Mouse (Mus musculus) gastrocnemius, postnatal 36 days (tissue): ENCODE measurements around the gene Cpt1b. TPM values are rescaled to one million over a fixed set of nuclear protein-coding genes. Genes with fewer than 3 reads are reported as not detected.
A peak's percentile ranks its signal among the peaks of the same experiment; 100 is the strongest.

ENCODE experiments used
- DNase-seq, 2 experiments: peaks; one replicate each; pipeline ENCODE4 v3.0.0; 2022
- intact Hi-C: fragments of 180-260 bp; cut with DNase I; formaldehyde crosslinking; loops from one replicate; pipeline ENCODE4 v1.15.1; 2025
- long read RNA-seq, 2 experiments: library from polyadenylated mRNA; stranded (forward); transcript quantifications; one replicate each; pipeline ENCODE4 v2.0.0; 2021
- total RNA-seq, 2 experiments: library from RNA; stranded (reverse); gene quantifications; 2 replicates each; pipeline ENCODE4 v1.2.3; 2021

Cpt1b gene
- total RNA-seq: 100 to 1,000 TPM; 255 to 278 TPM
- long read RNA-seq, experiment 1, transcript Cpt1b-201 (19 exons, 2,895 nt): major isoform, 89 of 115 reads
- long read RNA-seq, experiment 1, partial matches to known transcripts: 24 of 115 reads
- long read RNA-seq, experiment 1, other reads (novel, unspliced or antisense): 2 of 115 reads
- long read RNA-seq, experiment 2, transcript Cpt1b-201 (19 exons, 2,895 nt): major isoform, 98 of 139 reads
- long read RNA-seq, experiment 2, partial matches to known transcripts: 34 of 139 reads
- long read RNA-seq, experiment 2, other reads (novel, unspliced or antisense): 7 of 139 reads

GRCm38 (mm10) chr15:89425711-89426121 lies at the start of gene Cpt1b:
Gene Cpt1b, minus strand, starts transcription at chr15:89425863.
- intact Hi-C loops: loop anchor here (5.0 kb wide), 1 partner anchor 53 kb away; the partner anchor contains the start of gene Sco2
- DNase-seq: peak; percentile 55

GRCm38 (mm10) chr15:89475293-89475600 lies 49.6 kb upstream of the Cpt1b start:
- intact Hi-C loops: no loop called here
- DNase-seq: no peak

DNA sequence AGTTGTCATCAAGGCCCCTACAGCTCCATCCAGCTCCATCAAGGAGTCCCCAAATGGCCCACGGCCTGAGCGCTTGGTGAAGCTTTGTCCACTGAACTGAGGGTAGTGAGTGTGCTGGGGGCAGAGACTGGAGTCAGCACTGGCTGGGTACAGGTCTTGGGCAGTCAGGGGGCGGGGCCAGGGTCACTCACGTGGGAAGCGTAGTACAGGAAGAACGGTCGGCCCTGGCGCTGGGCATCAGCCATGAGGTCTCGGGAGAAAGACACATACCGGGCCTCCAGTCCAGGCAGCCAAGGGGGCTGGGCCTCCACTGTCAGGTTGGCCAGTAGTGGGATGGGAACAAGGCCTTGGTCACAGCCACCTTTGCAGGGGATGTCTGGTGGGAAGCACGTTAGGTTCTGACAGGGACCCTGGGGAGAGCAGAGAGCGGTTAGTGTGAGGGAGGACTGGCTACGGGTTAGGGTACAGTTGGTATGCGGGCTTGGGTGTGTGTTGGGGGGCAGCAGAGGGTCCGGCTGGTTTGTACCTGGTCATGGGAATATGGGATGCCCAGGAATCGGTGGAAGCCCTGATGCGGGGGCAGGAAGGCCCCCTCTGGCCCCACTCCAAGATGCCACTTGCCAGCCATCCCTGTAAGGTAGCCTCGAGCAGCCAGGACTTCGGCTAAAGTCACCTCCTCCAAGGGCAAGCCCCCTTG lies 49.1 kb upstream of the Cpt1b start:
- DNase-seq: no peak
- intact Hi-C loops: no loop called here

GRCm38 (mm10) chr15:89473921-89474320 lies 48.3 kb upstream of the Cpt1b start:
- no peak for DNase-seq
- intact Hi-C loops: no loop called here

- no peak for DNase-seq
- intact Hi-C loops: no loop called here
Measured at GRCm38 (mm10) chr15:89473370-89473769, 47.7 kb upstream of the Cpt1b start.

DNA sequence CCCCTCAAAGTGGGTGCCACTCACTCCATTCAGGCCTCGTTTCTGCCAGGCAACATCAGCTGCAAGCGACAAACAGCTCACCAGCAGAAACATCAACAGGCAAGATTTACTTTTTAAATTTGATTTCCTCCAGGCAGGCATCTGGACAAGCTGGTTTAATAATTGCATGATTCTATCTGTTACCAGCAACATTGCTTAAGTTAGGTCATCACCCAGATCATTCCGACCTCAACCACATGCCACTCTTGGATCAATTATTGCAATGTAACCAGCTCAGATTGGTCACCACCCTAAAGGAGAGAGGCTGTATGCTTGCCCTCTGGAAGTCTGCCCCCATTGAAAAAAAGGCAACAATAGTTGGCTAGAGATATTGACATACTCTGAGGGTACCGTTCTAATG lies 45.8 kb upstream of the Cpt1b start:
- intact Hi-C loops: no loop called here
- no peak for DNase-seq

GRCm38 (mm10) chr15:89468577-89468976 lies 42.9 kb upstream of the Cpt1b start:
- intact Hi-C loops: no loop called here
- no peak for DNase-seq

GRCm38 (mm10) chr15:89465052-89465451 lies 39.4 kb upstream of the Cpt1b start:
- intact Hi-C loops: no loop called here
- DNase-seq: no peak

GRCm38 (mm10) chr15:89463334-89464235 lies 37.9 kb upstream of the Cpt1b start:
- no peak for DNase-seq
- intact Hi-C loops: no loop called here

- DNase-seq: no peak
- intact Hi-C loops: no loop called here
Measured at GRCm38 (mm10) chr15:89462176-89462575, 36.5 kb upstream of the Cpt1b start.

DNA sequence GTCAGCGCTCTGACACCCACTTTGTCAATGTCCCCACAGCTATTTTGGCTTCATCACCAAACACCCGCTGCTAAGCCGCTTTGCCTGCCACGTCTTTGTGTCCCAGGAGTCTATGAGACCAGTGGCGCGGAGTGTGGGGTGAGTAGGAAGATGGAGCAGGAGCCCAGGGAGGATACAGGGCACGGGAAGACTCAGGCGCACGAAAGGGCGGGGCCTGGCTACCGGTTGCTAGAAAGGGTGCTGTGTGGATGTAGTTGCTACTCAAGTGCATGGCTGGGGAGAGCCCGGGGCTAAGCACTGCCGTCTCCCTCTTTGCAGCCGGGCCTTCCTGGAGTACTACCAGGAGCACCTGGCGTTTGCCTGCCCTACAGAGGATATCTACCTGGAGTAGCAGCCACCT lies 35.7 kb upstream of the Cpt1b start:
- intact Hi-C loops: no loop called here
- no peak for DNase-seq

DNA sequence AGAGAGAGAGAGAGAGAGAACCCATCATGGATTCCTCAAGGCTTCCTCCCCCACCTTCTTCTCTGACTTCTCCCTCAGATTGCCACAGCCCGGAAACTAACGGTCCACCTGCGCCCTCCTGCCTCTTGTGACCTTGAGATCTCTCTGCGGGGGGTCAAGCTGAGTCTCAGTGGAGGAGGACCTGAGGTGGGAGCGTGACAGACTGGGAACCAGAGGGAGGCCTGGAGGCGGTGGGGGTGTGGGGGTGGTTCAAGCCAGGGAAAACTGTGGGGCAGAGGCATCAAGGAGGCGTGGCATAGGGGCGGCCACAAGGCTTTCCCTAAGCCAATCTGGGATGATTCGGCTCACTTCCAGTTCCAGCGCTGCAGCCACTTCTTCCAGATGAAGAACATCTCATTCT lies 34.6 kb upstream of the Cpt1b start:
- DNase-seq: no peak
- intact Hi-C loops: no loop called here

DNA sequence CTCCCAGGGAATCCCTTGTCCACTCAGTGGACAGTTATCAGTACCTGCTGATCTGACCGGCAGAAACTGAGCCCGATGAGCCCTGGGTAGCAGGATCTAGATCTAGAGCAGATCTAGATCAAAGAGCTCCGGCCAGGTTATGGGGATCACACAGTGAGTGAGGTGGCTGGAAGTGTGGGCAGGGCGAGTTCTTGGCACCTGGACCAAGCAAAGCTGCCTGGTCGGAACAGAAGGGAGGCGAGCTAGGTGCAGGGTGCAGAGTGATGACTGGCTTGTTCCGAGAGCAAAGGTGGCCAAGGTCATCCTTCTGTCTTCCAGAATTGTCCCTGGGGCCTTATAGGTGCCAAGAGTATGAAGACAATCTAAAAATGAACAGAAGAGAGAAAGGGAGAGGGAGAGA lies 34.2 kb upstream of the Cpt1b start:
- no peak for DNase-seq

DNA sequence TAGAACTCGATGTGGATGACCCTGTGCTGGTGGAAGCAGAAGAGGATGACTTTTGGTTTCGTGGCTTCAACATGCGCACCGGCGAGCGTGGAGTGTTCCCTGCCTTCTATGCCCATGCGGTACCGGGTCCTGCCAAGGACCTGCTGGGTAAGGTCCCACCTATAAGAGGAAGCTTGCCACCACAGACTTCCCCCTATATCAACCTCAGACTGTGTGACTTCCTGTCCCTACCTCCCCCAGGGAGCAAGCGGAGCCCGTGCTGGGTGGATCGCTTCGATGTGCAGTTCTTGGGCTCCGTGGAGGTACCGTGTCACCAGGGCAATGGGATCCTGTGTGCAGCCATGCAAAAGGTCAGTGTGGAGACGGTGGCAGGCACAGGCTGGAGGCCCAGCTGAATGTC lies 33.3 kb upstream of the Cpt1b start:
- intact Hi-C loops: no loop called here
- no peak for DNase-seq

More for the DNA sequence above, 34.2 kb upstream of the Cpt1b start:
- intact Hi-C loops: no loop called here

DNA sequence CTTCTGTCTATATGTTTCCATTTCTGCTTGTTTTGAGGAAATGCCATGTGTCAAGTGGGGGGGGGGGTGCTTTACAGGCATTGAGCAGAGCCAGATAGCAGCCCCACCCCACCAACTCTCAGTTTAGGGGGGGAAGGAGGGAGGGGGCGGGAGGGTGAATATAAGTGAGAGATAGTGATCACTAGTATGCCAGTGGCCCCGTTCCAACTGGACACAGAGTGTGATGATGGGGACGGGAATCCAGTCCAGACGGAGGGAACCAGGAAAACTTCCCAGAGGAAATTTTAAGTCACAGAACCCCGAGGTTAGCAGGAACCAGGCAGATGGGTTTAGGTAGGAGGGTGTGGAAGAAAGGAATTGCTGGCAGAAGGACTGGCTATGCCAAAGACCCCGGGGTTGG lies 30.0 kb upstream of the Cpt1b start:
- intact Hi-C loops: no loop called here
- no peak for DNase-seq

DNA sequence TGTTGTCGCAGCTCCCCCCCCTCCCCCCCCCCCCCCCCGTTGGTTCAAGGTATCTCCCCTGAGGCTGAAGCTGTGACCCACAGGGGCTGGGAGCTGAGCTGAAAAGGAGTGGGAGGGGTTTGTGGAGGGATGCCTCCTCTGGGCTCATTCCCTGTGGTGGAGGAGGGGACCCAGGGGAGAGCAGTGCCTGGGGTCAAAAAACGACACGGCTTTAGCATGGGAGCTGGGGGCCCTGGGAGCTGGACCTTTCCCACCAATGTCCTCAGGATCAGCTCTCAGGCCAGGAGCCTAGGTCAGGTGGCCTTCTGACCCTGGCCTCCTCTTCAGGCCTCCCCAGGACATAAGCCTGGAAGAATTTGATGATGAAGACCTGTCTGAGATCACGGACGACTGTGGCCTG lies 29.2 kb upstream of the Cpt1b start:
- intact Hi-C loops: no loop called here
- DNase-seq: no peak

GRCm38 (mm10) chr15:89453865-89454478 lies 28.3 kb upstream of the Cpt1b start, which contains the start of gene Mapk8ip2:
Gene Mapk8ip2, plus strand, starts transcription at chr15:89453913.
- DNase-seq: no peak

DNA sequence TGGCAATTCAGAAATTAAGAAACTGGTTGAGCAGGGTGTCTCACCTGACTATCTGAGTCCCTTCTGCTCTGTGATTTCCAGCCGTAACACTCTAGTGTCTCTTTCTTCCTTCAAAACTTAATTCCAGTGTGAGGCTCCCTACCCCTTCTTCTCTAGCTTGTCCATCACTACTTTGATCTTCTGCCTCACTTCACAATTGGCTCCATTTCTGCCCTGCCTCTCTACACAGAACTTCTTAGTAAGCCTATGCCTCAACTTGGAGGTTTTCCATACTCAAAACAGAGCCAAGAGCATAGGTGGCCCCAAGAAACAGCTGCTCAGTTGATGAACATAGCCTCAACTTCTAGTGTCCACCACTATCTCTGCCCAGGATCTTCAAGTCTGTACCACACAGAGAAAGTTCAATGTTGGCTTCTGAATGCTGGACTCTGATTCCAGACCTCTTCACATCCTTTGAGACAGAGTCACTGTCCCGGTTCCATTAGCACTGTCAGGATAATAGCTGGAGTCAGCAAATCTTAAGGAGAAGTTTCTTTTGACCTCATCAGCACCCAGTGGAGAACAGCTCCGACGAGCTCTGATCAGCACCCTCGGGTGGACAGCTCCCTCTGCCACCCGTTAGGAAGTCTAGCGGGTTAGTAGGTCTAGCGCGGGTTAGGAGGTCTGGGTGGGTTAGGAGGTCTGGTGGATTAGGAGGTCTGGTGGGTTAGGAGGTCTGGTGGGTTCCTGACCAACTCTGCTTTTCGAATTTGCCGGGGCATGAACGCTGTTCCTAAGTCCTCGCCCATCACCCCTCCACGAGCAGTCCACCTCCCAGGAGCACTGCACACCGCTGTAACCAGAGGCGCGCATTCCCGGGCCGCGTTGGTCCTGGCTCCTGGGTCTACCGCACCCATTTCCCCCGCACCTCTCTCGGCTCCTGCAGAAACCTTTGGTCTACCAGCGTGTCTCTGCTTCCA lies 27.5 kb upstream of the Cpt1b start:
- peak; percentile 49 to 52 for DNase-seq
- intact Hi-C loops: no loop called here

More at GRCm38 (mm10) chr15:89453865-89454478, 28.3 kb upstream of the Cpt1b start, which contains the start of gene Mapk8ip2:
- intact Hi-C loops: no loop called here

- DNase-seq: no peak
- intact Hi-C loops: no loop called here
Measured at GRCm38 (mm10) chr15:89442486-89443070, 16.9 kb upstream of the Cpt1b start.
